Mouse (Mus musculus) cerebellum, adult (tissue): ENCODE measurements at regions not wholly inside any gene's neighbourhood (a gene's known extent, or its start where the extent isn't known, plus 50 kb on each side); places are given as distances from the start of the nearest gene placed in this dataset.

ENCODE experiments used
- ATAC-seq: cut with Nextera tagmentation; 2 replicates; pipeline ENCODE4 v1.9.2; 2017; ENCODE audit warnings: mild to moderate bottlenecking, moderate library complexity, mixed read lengths; ENCODE audit not compliant: insufficient number of reproducible peaks, low FRiP score, low TSS enrichment

DNA sequence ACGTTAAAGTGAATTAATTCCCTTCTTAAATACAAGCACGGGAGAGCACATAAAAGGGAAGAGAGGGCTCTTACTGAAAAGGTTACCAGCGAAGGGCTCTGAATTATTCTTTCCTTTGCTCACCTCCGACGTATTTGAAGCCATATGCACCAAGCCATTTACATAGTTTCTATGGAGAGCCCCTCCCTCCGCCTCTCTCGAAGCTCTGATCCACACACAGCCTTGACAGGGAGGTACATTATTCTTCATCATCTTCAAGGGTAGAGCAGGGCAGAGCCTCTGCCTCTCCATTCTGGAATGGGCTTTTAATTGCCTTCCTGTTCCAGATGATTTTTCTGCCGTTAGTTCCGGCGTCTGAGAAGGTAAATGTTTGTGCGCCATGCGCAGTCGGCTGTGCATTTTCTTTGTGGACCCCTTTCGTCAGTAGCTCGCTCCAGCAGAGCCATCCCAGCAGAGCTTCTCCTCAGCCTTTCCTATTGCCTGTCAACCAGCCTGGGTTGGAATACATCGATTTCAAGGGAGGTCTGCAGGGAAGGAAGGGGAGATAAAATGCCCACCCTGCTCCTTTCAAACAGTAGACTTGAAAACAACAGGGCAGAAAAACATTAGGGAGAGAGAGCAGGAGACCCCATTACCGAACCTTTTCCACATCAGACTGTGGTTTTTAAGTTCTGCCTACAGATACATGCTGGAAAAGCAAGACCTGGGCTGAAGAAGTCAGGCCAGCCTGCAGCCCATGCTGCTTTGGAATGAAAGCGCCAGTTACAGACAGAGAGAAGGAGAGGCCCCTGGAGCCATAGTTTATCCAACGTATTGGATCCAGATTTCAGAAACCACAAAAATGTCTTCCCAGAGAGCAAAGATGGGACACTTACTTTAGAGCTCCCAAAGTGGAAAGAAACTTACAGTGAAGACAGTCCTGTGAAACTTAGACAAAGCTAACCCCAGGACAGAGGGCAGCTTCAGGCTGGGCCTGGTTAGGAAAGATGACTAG is 124.1 kb downstream of the Edn3 start:
- ATAC-seq: no peak

DNA sequence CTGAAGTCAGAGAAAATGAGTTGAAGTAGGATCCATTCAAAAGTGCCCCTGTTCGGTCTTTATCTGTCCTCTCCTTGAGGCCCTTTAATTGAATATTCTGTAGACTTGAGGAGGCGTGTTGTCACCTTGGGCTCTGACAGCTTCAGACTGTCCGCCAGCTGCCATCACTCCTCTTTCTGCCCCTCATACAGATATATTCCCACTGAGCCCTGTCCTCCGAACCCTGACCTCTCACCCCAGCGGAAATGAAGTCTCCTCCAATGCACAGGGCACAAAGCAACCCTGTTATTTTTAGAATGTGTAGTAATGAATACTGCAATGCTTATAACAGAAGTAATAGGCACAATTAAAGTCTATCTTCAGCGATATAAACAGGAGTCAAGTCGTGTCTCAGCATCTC is 117.4 kb upstream of the Gm14444 start:
- ATAC-seq: no peak

DNA sequence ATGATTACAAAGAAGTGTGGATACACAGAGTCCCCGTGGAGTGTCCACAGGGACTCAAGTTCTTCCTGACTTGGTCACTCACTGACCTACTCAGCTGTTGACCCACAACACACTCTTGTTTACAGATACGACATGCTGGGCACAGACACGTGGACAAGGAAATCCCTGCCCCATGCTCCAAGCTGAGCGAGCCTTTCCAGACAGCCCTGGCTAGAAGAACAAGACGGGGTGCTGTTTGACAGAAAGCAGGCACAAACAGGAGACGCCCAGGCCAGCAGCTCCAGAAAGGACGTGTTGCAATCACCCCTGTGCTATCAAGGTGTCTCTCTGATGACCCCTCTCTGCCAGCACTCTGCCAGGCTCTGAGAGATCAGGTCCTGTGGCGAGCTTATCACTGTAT is 112.6 kb upstream of the Gm14444 start:
- ATAC-seq: no peak

DNA sequence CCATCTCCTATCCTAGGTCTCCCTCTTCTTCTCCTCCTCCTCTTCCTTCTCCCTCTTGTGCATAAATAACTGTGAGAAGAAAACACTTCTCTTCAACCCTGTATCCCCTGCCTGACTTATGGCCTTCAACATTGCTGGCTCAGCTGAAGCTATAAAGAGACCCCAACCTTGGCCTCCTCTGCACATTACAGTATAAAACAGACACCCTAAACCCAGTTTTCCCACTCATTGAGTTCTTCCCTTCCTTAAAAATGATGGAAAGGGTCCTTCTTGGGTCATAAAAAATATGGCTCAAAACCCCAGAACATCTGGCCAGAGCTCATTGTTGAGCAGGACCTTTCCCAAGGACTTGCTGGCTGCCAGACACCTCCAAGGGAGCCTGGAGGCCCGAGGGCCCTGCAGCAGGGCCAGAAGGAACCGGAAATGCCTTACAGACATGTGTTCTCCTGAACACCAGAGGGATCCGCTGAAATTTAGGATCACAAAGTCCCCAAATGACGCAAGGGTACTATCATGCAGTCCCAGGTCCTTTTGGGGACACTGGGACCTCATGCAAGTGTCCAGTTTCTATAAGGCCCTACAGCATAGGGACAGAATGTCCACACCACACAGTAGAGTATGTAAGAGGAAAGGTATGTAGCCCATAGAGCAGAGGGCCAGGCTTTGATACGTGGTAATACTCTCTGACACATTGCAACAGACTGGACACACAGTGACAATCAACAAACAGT is 109.9 kb upstream of the Gm14444 start:
- no peak for ATAC-seq

DNA sequence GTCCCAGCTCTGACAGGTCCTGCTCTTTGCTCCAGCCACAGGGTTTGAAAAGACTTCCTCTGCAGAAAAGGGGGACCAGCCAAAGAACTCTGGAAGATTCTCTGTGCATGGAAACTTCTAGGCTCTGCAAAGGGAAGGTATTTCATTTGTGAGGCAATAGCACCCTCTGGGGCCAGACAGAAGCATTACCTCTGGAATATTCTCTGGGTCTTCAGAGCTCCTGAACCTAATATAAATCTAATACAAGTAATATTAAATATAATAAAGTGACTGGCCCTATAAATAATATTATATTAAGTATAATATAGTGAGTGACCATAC is 109.4 kb upstream of the Gm14444 start:
- ATAC-seq: no peak

DNA sequence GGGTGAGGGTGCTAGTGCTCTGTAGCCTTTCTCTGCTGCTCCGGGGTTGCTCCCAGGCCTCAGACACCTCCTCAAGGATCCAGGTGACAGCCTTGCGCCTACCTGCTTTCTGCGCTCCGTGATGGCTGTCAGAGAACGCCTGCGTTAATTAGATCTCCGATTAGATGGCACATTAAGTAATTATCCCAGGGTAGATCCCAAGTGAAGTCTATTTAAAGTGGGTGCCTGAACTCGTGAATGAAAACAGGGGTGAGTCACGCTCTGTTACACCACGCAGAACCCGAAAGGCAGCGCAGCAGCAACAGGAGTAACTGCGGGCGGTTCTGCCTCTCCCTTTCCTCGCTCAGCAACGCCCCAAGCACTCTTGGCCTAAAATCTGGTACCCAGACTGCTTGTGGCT is 108.2 kb upstream of the Gm14444 start:
- ATAC-seq: no peak

DNA sequence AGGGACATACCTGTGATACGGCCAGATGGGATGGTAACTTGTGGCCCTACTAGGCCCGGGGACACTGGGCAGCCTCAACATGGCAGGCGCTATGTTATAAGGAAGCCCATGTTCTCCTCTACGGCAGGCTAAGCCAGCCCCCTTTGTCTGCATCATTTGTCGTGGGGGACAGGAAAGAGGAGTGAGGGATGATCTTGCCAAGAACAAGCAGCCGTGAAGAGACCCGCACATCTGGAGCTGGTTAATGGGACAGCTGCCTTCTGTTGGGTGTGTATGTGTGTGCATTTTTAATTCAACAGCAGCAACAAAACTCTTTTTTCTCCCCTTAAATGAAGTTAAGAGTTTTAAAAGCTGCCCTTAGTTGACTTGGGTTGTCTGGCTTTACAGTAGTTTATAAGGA is 106.4 kb upstream of the Gm14444 start:
- ATAC-seq: no peak

DNA sequence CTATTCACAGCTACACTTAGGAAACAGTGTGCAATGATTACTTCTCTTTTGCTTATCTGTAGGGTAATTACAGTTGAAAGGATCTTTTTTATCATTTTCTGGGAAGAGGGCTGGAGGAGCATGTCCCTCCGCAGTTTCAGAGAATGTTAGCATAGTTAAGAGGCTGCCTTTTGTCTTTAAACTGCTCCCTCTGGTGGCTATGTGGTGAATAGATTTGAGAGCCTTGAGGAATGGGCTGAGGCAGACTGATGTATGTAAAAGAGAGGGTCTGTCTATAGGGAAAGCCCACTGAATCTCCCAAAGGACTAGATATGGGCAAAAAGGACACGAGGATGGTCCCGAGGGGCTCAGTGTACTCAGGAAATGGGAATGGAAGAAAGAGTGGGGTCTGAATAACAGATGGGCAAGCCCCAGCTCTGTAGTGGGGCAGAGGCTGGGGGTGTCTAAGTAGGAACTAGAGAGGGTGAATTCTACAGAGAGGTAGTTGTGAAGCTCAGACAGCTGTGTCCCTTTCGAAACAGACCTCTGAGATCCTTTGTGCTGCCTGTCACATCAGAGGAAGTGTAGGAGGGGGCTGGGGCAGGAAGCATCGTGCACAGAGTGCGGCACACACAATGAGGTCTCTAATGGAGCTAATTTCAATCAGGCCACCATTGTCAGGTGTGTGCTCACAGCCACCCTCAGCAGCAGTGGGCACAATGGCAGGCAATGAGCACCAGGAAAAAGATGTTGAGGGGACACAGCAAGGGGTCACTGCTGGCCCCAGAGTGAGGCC is 104.0 kb upstream of the Gm14444 start:
- no peak for ATAC-seq

DNA sequence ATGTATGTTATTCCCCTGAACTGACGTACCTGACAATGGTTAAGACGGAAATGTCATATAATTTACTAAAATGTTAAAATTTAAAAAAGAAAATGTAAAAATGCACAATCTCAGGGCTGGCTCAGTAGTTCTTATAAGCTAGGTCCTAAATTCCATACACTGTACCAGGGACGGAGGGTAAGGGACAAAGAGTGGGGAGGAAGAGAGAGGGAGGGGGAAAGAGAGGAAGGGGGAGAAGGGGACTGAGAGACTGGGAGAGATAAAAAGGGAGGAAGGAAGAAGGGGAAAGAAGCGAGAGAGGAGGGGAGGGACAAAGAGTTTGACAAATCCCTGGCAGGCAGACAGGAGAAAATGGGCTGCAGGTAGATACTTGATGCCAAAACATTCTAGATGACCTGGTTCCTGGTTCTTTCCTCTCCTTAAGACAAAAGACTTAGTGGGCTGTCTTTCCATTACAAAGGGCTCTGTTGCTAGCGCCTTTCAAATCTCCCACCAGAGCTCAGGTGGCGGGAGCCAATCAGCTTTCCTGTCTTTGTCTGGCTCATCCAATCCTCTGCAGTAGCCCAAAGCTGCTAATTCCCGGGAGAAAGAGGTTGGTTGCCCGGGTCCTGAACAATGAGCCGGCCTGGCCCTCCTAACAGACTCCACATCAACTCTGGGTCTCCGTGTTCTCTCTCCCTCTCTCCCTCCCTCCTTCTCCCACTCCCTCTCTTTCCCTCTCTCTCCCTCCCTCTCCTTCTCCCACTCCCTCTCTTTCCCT is 92.7 kb upstream of the Gm14444 start:
- ATAC-seq: peak; percentile 69; the same call in 1 of the 2 replicates

DNA sequence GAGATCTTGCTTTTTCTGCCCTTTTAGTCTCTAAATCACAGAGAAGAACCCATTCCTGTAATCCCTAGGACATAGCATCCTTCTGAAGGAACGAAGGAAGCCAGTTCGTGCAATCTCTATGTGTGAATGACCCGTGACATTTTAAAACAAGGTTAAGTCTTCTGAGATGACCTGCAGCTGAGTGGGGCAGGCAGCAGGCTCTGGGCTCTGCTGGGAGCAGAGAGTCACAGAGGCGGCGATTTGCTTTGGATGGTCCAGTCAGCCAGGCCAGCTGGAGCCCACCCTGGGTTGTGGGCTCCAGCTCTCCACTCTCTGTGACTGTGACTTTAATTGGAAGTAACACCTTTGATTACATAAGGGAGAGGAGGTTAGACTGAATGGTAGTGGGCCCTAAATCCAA is 92.1 kb upstream of the Gm14444 start:
- no peak for ATAC-seq

DNA sequence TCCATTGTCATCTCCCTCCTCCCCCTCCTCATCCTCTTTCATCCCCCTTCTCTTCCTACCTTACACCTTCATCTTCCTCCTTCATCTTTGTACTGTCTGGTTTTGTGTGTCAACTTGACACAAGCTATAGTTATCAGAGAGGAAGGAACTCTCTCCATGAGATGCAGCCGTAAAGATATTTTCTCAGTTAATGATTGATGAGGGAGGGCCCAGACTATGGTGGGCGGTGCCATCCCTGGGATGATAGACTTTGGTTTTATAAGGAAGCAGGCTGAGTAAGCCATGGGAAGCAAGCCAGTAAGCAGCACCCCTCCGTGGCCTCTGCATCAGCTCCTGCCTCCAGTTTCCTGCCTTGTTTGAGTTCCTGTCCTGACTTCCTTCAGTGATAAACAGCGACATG is 87.8 kb upstream of the Gm14444 start:
- no peak for ATAC-seq

DNA sequence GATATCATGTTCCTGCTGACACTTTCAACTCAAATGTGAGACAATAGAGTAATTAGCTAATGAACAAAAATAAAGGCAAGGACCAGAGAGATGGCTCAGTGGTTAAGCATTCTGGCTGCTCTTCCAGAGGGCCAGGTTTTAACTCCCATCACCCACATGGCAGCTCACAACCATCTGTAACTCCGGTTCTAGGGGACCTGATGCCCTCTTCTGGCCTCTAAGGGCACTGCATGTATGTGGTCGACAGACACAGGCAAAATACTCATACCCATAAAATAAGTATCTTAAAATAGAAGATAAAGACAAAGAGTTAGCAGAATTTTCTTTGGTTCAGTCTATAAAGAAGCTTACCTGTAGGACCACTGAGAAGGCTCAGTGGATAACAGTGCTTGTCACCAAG is 80.3 kb upstream of the Gm14444 start:
- ATAC-seq: no peak

DNA sequence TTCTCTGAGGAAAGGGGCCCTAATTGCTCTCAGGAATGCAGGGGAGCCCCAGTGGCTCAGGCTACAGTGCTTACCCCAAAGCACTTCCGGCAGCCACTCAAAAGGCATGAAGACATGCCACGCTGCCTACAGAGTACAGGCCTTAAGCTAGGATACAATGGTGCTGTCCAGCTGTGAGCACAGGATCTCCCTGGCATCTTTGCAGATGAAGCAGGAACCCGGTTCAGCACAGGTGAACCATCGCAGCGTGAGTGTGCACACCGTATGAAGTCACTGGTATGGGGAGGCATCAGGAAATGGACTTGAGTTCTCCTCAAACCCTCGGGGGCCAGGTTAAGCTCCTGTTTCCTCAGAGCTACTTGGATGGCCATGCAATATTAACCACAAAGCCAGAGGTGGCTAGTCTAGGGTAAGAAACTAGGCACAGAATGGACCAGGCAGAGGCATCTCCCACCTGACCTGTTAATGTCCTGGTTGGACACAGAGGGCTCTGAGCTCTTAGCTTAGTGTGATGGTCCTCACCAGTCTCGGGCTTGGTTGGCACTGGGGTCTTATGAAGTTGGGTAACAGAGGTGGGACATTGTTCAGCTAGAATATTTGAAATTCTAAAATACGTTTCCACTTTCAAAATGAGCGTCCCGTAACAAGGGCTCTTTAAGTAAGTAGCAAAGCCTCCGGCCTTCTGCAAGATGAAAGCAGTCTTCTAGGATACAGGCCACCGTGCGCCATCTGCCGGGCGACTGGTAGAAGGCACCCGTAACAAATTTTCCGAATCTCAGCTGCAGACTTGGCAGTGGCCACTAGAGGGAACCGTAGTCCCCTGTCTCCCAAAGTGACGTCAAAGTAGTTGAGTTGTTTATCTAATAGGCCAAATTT is 77.7 kb upstream of the Gm14444 start:
- peak; percentile 86 for ATAC-seq

DNA sequence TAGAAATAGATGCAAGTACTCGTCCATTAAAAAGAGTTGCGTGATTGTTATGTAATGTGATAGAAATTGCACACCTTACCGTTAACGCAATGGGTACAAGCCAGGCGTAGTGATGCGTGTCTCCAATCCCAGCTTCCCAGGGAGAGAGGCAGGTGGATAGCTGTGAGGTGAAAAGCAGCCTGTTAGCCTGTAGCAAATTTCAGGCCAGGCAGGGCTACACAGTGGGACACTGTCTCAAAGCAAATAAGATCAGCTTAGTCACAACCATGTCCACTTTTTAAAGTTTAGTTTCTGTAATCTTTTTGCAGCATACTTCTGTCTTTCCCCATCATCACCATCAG is 77.1 kb upstream of the Gm14444 start:
- ATAC-seq: peak; percentile 41; the same call in 1 of the 2 replicates

DNA sequence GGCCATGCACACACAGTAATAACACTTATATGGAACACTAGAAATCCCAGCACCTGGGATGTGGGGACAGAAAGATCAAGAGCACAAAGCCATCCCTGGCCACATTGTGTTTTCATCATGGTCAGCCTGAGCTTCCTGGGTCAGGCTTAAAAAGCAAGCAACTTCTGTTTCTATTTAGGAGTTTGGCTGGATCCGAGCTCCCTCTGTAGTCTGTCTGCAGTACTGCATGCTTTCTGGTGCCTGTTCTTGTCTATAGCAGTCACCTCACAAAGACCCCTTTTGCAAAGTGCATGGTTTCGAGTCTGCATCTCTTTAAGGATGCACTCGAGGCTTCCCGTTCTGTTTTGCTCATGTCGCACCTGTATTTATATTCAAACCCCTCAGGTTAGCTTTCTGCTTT is 73.4 kb upstream of the Gm14444 start:
- ATAC-seq: no peak

DNA sequence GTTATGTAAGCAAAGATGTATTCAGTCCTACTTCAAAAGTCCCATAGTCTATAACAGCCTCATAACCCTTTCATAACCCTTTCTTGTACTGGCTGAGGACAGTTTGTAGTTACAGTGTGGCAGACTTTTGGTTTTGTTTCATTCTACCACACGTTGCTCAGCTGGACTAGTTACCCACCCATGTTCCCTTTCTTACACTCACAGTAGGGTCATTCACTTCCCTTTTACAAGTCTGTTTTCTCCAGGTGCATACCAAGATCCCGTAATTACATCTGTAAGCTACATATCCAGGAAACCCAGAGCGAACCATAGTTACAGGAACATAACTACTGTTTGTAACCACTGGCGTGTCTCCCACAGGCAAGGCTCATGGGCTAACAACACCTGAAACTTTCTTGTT is 72.1 kb upstream of the Gm14444 start:
- no peak for ATAC-seq

DNA sequence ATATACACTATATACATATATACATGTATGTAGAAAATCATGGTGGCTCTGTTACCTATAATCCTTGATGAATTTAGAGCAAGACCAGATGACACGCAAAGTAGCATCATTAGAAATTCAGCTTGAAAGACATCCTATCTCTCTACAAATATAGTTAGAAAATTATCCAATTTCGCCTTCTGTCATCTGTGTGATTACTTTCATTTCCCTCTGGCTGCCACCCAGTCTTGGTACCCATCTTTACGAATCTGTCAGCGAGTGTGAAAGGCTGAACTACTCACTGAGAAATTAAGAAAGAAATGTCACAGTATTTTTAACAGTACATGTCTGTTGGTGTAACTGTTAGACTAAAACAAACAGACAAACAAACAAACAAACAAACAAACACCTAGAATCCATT is 67.8 kb upstream of the Gm14444 start:
- no peak for ATAC-seq

DNA sequence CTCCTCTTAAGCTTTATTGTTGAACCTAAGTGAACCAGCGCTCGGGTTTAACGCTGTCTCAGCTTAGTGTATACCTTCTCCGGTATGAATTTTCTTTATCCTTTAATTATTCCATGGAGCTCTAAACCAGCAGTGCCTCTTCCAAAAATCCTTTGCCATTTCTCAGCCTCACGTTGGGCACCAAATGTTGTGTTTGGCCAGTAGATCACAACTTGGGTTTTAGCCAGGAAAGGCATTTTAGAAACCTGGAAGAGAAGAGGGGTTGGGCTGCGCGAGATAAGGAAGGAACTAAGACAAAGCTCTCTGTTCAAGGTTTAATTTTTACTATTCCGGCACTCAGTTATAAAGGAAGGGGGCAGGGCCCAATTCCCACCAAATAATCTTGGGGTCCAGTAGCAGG is 61.9 kb upstream of the Gm14444 start:
- ATAC-seq: no peak
